Mouse (Mus musculus): ENCODE results near the gene P4hb.

The P4hb gene

GRCm38 (mm10) chr11:120572752-120573584, at the start of gene P4hb:
TSS of gene P4hb (minus strand) at chr11:120573253.
- peak; percentile 100 for DNase-seq

- DNase-seq: no peak
Observed at GRCm38 (mm10) chr11:120622805-120623204, 49.8 kb upstream of the P4hb start.

GRCm38 (mm10) chr11:120620195-120620594, 47.1 kb upstream of the P4hb start:
- DNase-seq: no peak

- DNase-seq: no peak
Observed at GRCm38 (mm10) chr11:120618619-120619535, 45.8 kb upstream of the P4hb start.

- DNase-seq: peak; percentile 97
Observed at GRCm38 (mm10) chr11:120617519-120618112, 44.6 kb upstream of the P4hb start, which contains the start of gene Pcyt2. TSS of gene Pcyt2 (minus strand) at chr11:120617936.

- no peak for DNase-seq
Observed at GRCm38 (mm10) chr11:120616617-120617294, 43.7 kb upstream of the P4hb start.

- DNase-seq: no peak
Observed at GRCm38 (mm10) chr11:120615606-120616203, 42.7 kb upstream of the P4hb start.

- no peak for DNase-seq
Observed at GRCm38 (mm10) chr11:120615167-120615566, 42.1 kb upstream of the P4hb start.

GRCm38 (mm10) chr11:120613976-120614375, 40.9 kb upstream of the P4hb start:
- DNase-seq: no peak

GRCm38 (mm10) chr11:120613481-120613972, 40.5 kb upstream of the P4hb start:
- DNase-seq: no peak

GRCm38 (mm10) chr11:120612763-120613162, 39.7 kb upstream of the P4hb start:
- DNase-seq: peak; percentile 62

GRCm38 (mm10) chr11:120610477-120611046, 37.5 kb upstream of the P4hb start:
- DNase-seq: no peak

- DNase-seq: peak; percentile 21
Observed at GRCm38 (mm10) chr11:120609250-120609649, 36.2 kb upstream of the P4hb start.

- peak; percentile 22 for DNase-seq
Observed at GRCm38 (mm10) chr11:120608241-120609034, 35.4 kb upstream of the P4hb start, which contains the start of gene Npb. TSS of gene Npb (plus strand) at chr11:120608477.

GRCm38 (mm10) chr11:120606764-120607163, 33.7 kb upstream of the P4hb start:
- DNase-seq: no peak

- no peak for DNase-seq
Observed at GRCm38 (mm10) chr11:120605667-120606066, 32.6 kb upstream of the P4hb start.

GRCm38 (mm10) chr11:120603545-120603944, 30.5 kb upstream of the P4hb start:
- DNase-seq: no peak

GRCm38 (mm10) chr11:120600716-120601115, 27.7 kb upstream of the P4hb start:
- no peak for DNase-seq

- no peak for DNase-seq
Observed at GRCm38 (mm10) chr11:120598990-120599549, 26.0 kb upstream of the P4hb start.
